Comparison of ENCODE assay signal across 18 mouse cellular contexts in genomic region chr14:89597812-89598211, GRCm38 (mm10).
"Had no signal": no experiment of that assay in that cellular context is flagged by ENCODE, and none has a peak within 500 bp of the region (broad histone marks: within the 10 kb centered on the region; RNA-seq: fewer than 3 reads in every experiment).

No protein-coding gene starts in this region.

- H3K9me3 ChIP-seq: lung, embryonic 15.5 days; megakaryocyte, embryonic 14.5 days; midbrain, embryonic 13.5 days; midbrain, embryonic 15.5 days; neural tube, embryonic 12.5 days; stomach, embryonic 15.5 days had no signal

- H3K36me3 ChIP-seq: lung, embryonic 15.5 days; midbrain, embryonic 13.5 days; midbrain, embryonic 15.5 days; neural tube, embryonic 12.5 days; stomach, embryonic 15.5 days had no signal

- H3K4me1 ChIP-seq: lung, embryonic 15.5 days; megakaryocyte, embryonic 14.5 days; midbrain, embryonic 13.5 days; midbrain, embryonic 15.5 days; neural tube, embryonic 12.5 days; stomach, embryonic 15.5 days had no signal

- H3K4me2 ChIP-seq: lung, embryonic 15.5 days; midbrain, embryonic 11.5 days; midbrain, embryonic 13.5 days; midbrain, embryonic 15.5 days; neural tube, embryonic 12.5 days; stomach, embryonic 15.5 days had no signal

- H3K27ac ChIP-seq: lung, embryonic 15.5 days; macrophage; midbrain, embryonic 13.5 days; midbrain, embryonic 15.5 days; neural tube, embryonic 12.5 days; stomach, embryonic 15.5 days; stomach, postnatal 0 days had no signal

- ATAC-seq: liver, postnatal 0 days; lung, postnatal 0 days; midbrain, embryonic 13.5 days; midbrain, embryonic 15.5 days had no signal

- H3K4me3 ChIP-seq: lung, embryonic 15.5 days; megakaryocyte, embryonic 14.5 days; midbrain, embryonic 13.5 days; midbrain, embryonic 15.5 days; neural tube, embryonic 12.5 days; stomach, embryonic 15.5 days had no signal

- DNase-seq: liver, postnatal 0 days; lung, adult 2 months; lung, postnatal 14 days; lung, postnatal 36 days; right cerebral cortex, postnatal 14 days; thymus, adult 2 months; thymus, postnatal 25 days; thymus, postnatal 4 days had no signal

- H3K9ac ChIP-seq: liver, postnatal 0 days; lung, embryonic 15.5 days; midbrain, embryonic 13.5 days; midbrain, embryonic 15.5 days; neural tube, embryonic 12.5 days; stomach, embryonic 15.5 days had no signal

- H3K27me3 ChIP-seq: lung, embryonic 15.5 days; megakaryocyte, embryonic 14.5 days; midbrain, embryonic 13.5 days; midbrain, embryonic 15.5 days; neural tube, embryonic 12.5 days; stomach, embryonic 15.5 days had no signal
